Mouse (Mus musculus) cortical plate, adult 2 months (tissue): ENCODE data around the gene Tmprss9. TPM values are rescaled to one million over a fixed set of nuclear protein-coding genes. Genes with fewer than 3 reads are reported as not detected.

Experiments
- H3K27ac ChIP-seq: fragments of 200-500 bp; 2 replicates; pipeline ENCODE4 v1.5.1; 2012; ENCODE audit warnings: low read length, control low read depth, inconsistent platforms; ENCODE audit not compliant: insufficient read depth
- H3K4me1 ChIP-seq: fragments of 200-500 bp; 2 replicates; pipeline ENCODE4 v1.6.1; 2011; ENCODE audit warnings: low read length; ENCODE audit not compliant: control insufficient read depth, insufficient read depth
- H3K4me3 ChIP-seq: fragments of 200-500 bp; 2 replicates; pipeline ENCODE4 v1.5.1; 2011; ENCODE audit warnings: mild to moderate bottlenecking, low read length, control low read depth; ENCODE audit not compliant: insufficient read depth
- CTCF ChIP-seq: fragments of 200-500 bp; IDR thresholded peaks from 2 replicates; pipeline ENCODE4 v1.5.1; 2011; ENCODE audit warnings: mild to moderate bottlenecking, control low read depth, low read length; ENCODE audit not compliant: insufficient read depth; ENCODE audit errors: extremely low read depth
- POLR2A ChIP-seq: fragments of 200-500 bp; IDR thresholded peaks from 2 replicates; pipeline ENCODE4 v1.6.1; 2011; ENCODE audit warnings: mild to moderate bottlenecking, low read length, control low read depth; ENCODE audit not compliant: insufficient read depth; ENCODE audit errors: extremely low read depth
- polyA plus RNA-seq: library from polyadenylated mRNA; depleted of rRNA; stranded (reverse); fragments of >200 nt; gene quantifications from 2 replicates; pipeline ENCODE4 v1.2.3, GENCODE M21; 2012

Tmprss9 gene
- polyA plus RNA-seq, 1 experiment: 0.40 TPM

DNA sequence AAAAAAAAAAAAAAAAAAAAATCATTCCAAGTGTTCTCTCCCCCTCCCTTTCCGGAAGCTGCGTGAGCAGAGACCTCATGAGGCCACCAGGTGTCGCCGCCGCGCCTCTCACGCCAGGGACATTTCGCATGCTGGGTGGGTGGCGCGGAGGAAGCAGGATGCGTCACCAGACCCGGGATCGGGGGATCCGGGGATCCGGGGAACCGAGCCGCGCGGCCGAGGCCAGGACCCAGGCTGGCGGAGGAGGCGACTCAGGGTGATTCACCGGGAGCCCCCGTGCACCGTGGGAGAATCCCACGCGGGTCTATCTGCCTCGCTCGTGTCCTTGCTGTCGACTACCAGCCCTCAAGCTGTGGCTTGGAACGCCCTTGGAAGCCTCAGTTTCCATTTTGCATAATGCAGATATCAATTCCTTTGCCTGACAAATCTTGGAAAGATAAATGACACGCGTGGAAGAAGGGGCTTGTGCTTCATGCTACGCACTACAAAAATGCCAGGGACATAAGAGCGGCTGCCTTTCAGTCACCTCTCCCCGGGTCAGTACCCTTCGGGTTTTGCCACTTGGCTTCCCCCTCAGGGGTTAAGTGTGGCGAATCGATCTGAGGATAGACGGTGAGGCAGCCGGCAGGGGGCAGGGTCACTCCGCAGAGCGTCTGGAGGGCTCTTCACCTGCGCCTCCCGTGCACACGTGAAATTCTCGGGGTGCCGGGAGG lies 57.1 kb downstream of the Tmprss9 start:
- peak; percentile 74 for TF ChIP-seq CTCF
- peak; percentile 52; the same call in 1 of the 2 replicates for TF ChIP-seq POLR2A
- H3K4me1 ChIP-seq: peaks cover 3% of the 10 kb centered on the region; the same call in 1 of the 2 replicates
- peak overlapping the region; percentile 92 for H3K27ac ChIP-seq
- H3K4me3 ChIP-seq: peak overlapping the region; percentile 98

DNA sequence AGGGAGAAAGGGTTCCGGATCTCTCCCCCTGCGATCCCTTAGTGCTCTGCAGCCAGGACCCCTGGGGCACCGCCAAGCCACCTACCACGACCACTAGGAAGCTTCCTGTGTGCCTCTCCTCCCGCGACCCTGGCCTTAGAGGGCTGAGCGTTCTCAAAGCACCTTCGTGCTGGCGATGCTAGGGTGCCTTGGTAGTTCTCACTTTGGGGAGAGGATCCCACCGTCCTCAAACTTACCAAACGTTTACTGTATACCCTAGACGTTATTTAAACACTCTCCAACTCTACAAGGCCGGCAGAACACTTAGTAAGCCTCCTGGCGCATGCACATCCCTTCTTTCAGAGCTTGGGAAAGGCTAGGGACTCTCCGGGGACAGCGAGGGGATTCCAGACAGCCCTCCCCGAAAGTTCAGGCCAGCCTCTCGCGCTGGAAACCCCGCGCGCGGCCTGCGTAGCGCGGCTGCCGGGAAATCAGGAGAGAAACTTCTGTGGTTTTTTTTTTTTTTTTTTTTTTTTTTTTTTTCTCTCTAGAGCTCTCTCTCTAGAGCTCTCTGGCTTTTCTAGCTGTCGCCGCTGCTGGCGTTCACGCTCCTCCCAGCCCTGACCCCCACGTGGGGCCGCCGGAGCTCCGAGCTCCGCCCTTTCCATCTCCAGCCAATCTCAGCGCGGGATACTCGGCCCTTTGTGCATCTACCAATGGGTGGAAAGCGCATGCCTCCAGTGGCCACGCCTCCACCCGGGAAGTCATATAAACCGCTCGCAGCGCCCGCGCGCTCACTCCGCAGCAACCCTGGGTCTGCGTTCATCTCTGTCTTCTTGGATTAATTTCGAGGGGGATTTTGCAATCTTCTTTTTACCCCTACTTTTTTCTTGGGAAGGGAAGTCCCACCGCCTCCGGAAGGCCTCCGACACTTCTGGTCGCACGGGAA lies 57.9 kb downstream of the Tmprss9 start, which contains the start of gene Gadd45b:
Gadd45b (plus strand) TSS at position 775 of the 928 bp plus-strand sequence.
- H3K4me1 ChIP-seq: peaks cover 4% of the 10 kb centered on the region; the same call in 1 of the 2 replicates
- TF ChIP-seq POLR2A: peak; percentile 100
- no peak for TF ChIP-seq CTCF
- peak within 1 kb of the TSS; percentile 98 for H3K4me3 ChIP-seq
- H3K27ac ChIP-seq: peak within 1 kb of the TSS; percentile 92

DNA sequence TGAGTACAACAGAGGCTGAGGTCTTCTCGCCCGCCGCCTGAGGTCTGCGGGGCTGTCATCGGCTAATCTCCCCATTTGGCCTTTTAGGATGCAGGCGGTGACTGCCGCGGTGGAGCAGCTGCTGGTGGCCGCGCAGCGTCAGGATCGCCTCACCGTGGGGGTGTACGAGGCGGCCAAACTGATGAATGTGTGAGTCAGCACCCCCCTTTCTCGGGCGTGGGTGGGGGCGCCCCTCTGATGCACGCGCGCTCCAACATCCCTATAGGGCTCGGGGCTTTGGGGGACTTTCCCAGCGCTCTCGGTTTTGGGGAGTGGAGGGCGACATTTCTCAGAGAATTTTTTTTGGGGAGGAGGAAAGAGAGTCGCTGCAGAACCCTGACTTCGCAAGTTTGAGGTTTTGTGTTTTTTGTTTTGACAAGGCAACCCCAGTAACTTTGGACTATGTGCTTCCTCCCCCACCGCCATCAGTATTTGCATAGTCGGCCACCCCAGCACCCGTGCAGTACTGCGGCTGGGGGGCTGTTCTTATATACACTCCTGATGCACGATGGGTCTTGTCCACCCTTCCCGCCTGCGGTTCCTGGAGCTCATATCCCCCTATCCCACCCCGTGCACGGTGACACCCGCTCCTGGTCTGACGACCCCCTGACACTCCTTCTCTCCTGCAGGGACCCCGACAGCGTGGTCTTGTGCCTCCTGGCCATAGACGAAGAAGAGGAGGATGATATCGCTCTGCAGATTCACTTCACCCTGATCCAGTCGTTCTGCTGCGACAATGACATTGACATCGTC lies 58.9 kb downstream of the Tmprss9 start:
- peak overlapping the region; percentile 66 for H3K27ac ChIP-seq
- peak overlapping the region; percentile 98 for H3K4me3 ChIP-seq
- TF ChIP-seq CTCF (no peak), POLR2A (no peak)
- peaks cover 4% of the 10 kb centered on the region; the same call in 1 of the 2 replicates for H3K4me1 ChIP-seq

DNA sequence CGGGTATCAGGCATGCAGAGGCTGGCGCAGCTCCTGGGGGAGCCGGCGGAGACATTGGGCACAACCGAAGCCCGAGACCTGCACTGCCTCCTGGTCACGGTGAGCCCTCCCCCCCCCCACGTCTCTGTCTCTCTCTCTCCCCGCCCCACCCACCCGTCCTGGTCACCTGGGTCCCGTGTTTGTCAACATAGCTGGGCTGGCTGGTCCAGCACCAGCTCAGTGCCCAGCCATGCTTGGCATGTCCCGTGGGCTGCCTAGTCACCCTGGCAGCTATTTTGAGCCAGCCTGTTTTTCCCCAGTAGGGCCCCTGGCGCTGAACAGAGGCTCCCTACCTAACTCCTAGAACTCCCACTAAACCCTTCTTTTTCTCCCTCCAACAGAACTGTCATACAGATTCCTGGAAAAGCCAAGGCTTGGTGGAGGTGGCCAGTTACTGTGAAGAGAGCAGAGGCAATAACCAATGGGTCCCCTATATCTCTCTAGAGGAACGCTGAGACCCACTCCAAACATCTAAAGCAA lies 59.6 kb downstream of the Tmprss9 start:
- Histone ChIP-seq H3K27ac (no peak overlapping the region), H3K4me1 (peaks cover 4% of the 10 kb centered on the region; the same call in 1 of the 2 replicates), H3K4me3 (peak overlapping the region; percentile 98)
- TF ChIP-seq CTCF (no peak), POLR2A (no peak)

DNA sequence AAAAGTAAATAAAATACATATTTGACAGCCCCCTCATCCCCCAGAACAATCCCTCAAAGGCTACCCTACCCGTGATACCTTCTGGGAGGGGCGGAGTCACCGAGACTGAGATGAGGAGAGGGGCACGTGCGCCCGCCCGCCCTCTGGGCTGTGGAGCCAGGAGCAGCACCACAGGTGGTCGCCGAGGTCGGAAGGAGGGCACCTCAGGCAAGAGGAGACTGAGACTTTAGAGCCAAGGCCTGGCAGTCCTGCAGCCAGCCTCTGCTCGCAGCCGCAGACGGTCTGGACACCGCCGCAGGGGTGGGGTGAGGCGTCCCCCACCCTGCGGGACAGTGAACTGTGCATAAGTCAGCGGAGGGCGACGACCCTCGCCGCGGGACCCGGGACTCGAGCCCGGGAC lies 60.0 kb downstream of the Tmprss9 start:
- no peak for TF ChIP-seq CTCF
- no peak for TF ChIP-seq POLR2A
- H3K4me1 ChIP-seq: peaks cover 4% of the 10 kb centered on the region; the same call in 1 of the 2 replicates
- peak overlapping the region; percentile 98; the same call in 1 of the 2 replicates for H3K4me3 ChIP-seq
- H3K27ac ChIP-seq: no peak overlapping the region

DNA sequence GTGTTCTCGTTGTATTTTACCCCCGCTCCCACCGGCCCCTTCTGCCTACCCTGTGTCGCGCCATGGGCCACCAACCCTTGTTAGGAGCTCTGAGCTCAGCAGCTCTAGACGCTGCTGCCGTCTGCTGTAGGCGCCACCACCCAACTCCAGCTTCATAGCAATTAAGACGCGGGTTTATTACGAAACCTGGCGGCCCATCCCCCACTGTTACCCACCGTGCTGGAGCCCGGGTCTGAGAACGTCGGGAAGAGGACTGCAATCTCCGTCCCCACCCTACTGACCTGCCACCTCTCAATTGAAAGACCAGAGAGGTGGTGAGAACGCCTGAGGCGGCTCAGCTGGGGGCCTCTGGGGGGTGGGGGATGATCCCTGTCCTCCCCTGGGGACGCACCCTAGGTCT lies 60.6 kb downstream of the Tmprss9 start:
- peaks cover 4% of the 10 kb centered on the region; the same call in 1 of the 2 replicates for H3K4me1 ChIP-seq
- no peak overlapping the region for H3K27ac ChIP-seq
- H3K4me3 ChIP-seq: no peak overlapping the region
- TF ChIP-seq CTCF (no peak), POLR2A (no peak; the same call in 1 of the 2 replicates)

DNA sequence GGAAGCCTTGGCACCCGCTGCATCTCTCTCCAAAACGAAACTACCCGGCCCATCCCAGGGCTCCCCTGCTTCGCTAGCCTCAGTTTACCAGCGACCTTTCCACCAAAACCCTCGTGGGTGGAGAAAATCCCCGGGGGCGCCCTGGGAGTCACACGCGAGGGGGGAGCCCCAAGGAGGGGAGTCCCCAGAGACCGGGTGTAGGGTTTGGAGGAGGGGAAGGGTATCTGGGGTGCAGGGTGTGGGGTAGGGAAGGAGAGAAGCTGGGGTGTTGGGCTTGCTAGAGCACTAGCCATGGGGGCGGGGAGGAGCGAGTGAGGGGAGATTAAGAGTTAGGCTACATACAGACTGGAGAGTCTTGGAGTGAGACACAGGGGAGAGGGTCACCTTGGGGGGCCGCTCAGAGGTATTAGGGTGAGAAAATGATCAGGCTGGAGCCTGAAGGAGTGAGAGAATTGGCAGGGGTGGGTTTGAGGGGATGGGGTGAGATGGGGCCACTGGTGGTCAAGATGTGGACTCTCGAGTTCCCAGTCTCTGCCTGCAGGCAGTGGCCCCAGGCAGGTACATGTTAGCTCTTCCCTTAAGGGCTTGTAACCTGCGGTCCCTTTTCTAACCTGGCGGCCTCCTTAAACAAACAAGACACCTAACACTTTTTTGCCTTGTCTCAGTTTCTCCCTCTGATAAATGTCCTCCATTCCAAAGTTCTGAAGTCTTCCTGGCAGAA lies 61.2 kb downstream of the Tmprss9 start:
- TF ChIP-seq POLR2A (no peak), CTCF (no peak)
- H3K4me3 ChIP-seq: no peak overlapping the region
- H3K4me1 ChIP-seq: peaks cover 4% of the 10 kb centered on the region; the same call in 1 of the 2 replicates
- H3K27ac ChIP-seq: no peak overlapping the region

DNA sequence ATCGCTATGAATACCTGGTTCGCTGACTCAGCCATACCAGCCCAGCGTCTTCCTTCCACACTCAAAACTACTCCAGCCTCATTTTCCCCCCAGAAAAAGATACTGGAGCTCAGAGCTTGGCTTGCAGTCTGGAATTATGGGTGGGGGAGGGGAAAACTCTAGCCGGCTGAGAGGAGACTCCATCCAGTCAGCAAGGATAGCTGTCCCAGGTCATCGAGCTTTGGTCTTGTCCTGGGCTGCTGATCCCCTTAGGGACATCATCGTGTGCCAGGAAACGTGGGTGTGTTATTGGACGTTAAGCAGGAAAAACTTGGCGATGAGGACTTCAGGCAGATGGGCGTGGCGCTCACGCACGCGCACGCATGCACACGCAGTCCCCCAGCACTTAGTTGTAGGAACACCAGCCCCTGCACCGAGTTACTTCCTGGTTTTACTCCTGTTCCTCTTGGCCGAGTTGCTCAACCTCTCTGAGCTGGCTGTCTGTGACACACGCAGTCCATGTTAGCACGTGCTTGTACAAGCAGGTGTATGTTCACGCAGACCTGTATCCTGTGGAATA lies 61.9 kb downstream of the Tmprss9 start:
- H3K4me1 ChIP-seq: peaks cover 4% of the 10 kb centered on the region; the same call in 1 of the 2 replicates
- H3K4me3 ChIP-seq: no peak overlapping the region
- no peak overlapping the region for H3K27ac ChIP-seq
- TF ChIP-seq CTCF (no peak), POLR2A (no peak)
